ENCODE assay signal across 17 mouse cellular contexts in the genomic region with DNA sequence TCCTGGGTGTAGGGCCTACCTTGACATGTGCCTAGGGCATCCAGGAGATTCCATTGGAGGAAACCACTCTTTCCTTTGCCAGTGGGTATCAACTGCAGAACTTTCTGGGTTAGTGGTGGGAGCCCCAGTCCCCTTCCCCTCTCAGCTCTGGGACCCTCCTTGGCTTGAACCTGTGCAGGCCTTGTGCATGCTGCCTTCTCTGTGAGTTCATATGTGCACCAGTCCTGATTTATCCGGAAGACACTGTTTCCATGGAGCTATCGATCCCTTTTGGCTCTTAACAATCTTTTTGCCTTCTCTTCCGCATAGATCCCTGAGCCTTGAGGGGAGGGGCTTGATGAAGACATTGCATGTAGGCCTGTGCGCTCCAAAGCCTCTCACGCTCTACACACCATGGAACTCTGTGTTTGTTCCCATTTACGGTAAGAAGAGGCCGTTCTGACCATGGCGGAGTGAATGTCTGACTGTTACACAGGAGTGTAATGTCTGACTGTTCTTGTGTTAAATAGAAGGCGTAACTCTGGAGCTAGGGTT. TPM values are rescaled to one million over a fixed set of nuclear protein-coding genes. Genes with fewer than 3 reads are reported as not detected.
DNase-seq lines count a peak whose midpoint lies in the region; ATAC-seq and TF ChIP-seq lines count a peak whose summit lies in the region.
"Had no signal": no experiment of that assay in that cellular context is flagged by ENCODE, and none has a peak within 500 bp of the region (broad histone marks: within the 10 kb centered on the region; RNA-seq: fewer than 3 reads in every experiment).

No protein-coding gene starts in this region.

- DNase-seq in layer of hippocampus, adult 2 months (ENCODE audit: low spot score in 2 of 2): no peak
- no peak for DNase-seq in layer of hippocampus, postnatal 10 days (ENCODE audit: low spot score in 2 of 2)
- DNase-seq in R1 (ENCODE audit: low read depth, low spot score): peak; percentile 44
- no peak for DNase-seq in liver, embryonic 13.5 days
- DNase-seq in embryo, embryonic 9.5 days (ENCODE audit: extremely low spot score): no peak
- no peak for DNase-seq in right cerebral cortex, postnatal 14 days
- DNase-seq: adrenal gland, postnatal 25 days; cerebellum, adult 2 months; heart, adult 18-20 months; kidney, adult 8-10 months; kidney, postnatal 25 days had no signal

- ATAC-seq in liver, embryonic 13.5 days (ENCODE audit: low read depth): no peak

- peak overlapping the region; percentile 52 for H3K27ac ChIP-seq in layer of hippocampus, adult 2 months
- no peak overlapping the region for H3K27ac ChIP-seq in ES-Bruce4 (ENCODE audit: insufficient read depth, low read length)
- H3K27ac ChIP-seq in liver, embryonic 13.5 days: peak overlapping the region; percentile 65
- H3K27ac ChIP-seq: limb, embryonic 13.5 days; lung, embryonic 15.5 days; macrophage; neural tube, embryonic 12.5 days had no signal

- H3K4me3 ChIP-seq in layer of hippocampus, adult 2 months: no peak overlapping the region
- peak overlapping the region; percentile 28; the same call in 1 of the 2 replicates for H3K4me3 ChIP-seq in ES-Bruce4 (ENCODE audit: low read depth, low read length)
- no peak overlapping the region for H3K4me3 ChIP-seq in liver, embryonic 13.5 days (replicated peaks)
- H3K4me3 ChIP-seq: limb, embryonic 13.5 days; lung, embryonic 15.5 days; neural tube, embryonic 12.5 days had no signal

- TF ChIP-seq CTCF in layer of hippocampus, adult 2 months (conservative IDR thresholded peaks at IDR 0.05): no peak
- no peak for TF ChIP-seq CTCF in ES-Bruce4 (IDR thresholded peaks at IDR 0.05; ENCODE audit: low read depth, low read length)

- no peaks in the 10 kb centered on the region for H3K36me3 ChIP-seq in ES-Bruce4 (ENCODE audit: control insufficient read depth, insufficient read depth, low read length, poor library complexity, severe bottlenecking)
- peaks cover 6% of the 10 kb centered on the region; the same call in 1 of the 2 replicates for H3K36me3 ChIP-seq in liver, embryonic 13.5 days
- H3K36me3 ChIP-seq: limb, embryonic 13.5 days; lung, embryonic 15.5 days; neural tube, embryonic 12.5 days had no signal

- H3K4me2 ChIP-seq in liver, embryonic 13.5 days: no peak overlapping the region
- H3K4me2 ChIP-seq: limb, embryonic 13.5 days; lung, embryonic 15.5 days; neural tube, embryonic 12.5 days had no signal

- no peak for TF ChIP-seq EP300 in ES-Bruce4 (IDR thresholded peaks at IDR 0.05; ENCODE audit: insufficient read depth, low read depth, low read length)

- TF ChIP-seq POLR2A in ES-Bruce4 (IDR thresholded peaks at IDR 0.05; ENCODE audit: insufficient read depth, low read length): no peak

- no peak overlapping the region for H3K9ac ChIP-seq in ES-Bruce4 (ENCODE audit: low read depth, poor library complexity, severe bottlenecking)
- 0 out of 2 replicates have a peak overlapping the region, but pooled peaks have one; percentile 37 for H3K9ac ChIP-seq in liver, embryonic 13.5 days
- H3K9ac ChIP-seq: limb, embryonic 13.5 days; lung, embryonic 15.5 days; neural tube, embryonic 12.5 days had no signal

- H3K9me3 ChIP-seq in ES-Bruce4 (replicated peaks; ENCODE audit: control insufficient read depth, insufficient read depth, low read length, poor library complexity, severe bottlenecking): no peaks in the 10 kb centered on the region
- H3K9me3 ChIP-seq in liver, embryonic 13.5 days (replicated peaks): no peaks in the 10 kb centered on the region
- H3K9me3 ChIP-seq: limb, embryonic 13.5 days; lung, embryonic 15.5 days; neural tube, embryonic 12.5 days had no signal

- 82% methylated on average over 9 of the region's 9 CpGs for WGBS in liver, embryonic 13.5 days (ENCODE audit: insufficient replicate concordance)

- no peaks in the 10 kb centered on the region for H3K4me1 ChIP-seq in ES-Bruce4 (ENCODE audit: control insufficient read depth, insufficient read depth, low read length)
- H3K4me1 ChIP-seq in liver, embryonic 13.5 days (replicated peaks): peaks cover 51% of the 10 kb centered on the region
- H3K4me1 ChIP-seq: neural tube, embryonic 12.5 days had no signal

- no peaks in the 10 kb centered on the region for H3K27me3 ChIP-seq in ES-Bruce4 (ENCODE audit: control insufficient read depth, insufficient read depth, low read length, poor library complexity, severe bottlenecking)
- H3K27me3 ChIP-seq in liver, embryonic 13.5 days: no peaks in the 10 kb centered on the region
- H3K27me3 ChIP-seq: limb, embryonic 13.5 days; lung, embryonic 15.5 days; neural tube, embryonic 12.5 days had no signal

RNA-seq across cellular contexts. Expression of a gene that starts 0.5 kb away (rescaled TPM):
- under 1 TPM; 0.15 to 0.17 TPM for total RNA-seq in layer of hippocampus, adult 2 months (2021)
- total RNA-seq in layer of hippocampus, postnatal 10 days (2021): under 1 TPM; 0.56 to 0.59 TPM
- polyA plus RNA-seq in ES-Bruce4 (2011; ENCODE audit: insufficient read depth, insufficient read length, low read depth, missing spikeins): 0.26 TPM in 1 of 2 replicates, not detected in the other
- polyA plus RNA-seq in liver, embryonic 13.5 days (2015; fragmentation: Nextera tagmentation; extraction: Ambion mirVana): 13.4 and 17.9 TPM in 2 replicates
- total RNA-seq: adrenal gland, postnatal 25 days; gastrocnemius, adult 8-10 months had no signal
